In genomic region chr8:120040861-120041260, GRCm38 (mm10) we compare ENCODE assay signal across 8 mouse cellular contexts. TPM values are rescaled to one million over a fixed set of nuclear protein-coding genes. Genes with fewer than 3 reads are reported as not detected.
DNase-seq lines count a peak whose midpoint lies in the region; ATAC-seq lines count a peak whose summit lies in the region.

No protein-coding gene starts in this region.

- H3K27me3 ChIP-seq in heart, embryonic 10.5 days (ENCODE audit: insufficient read depth, poor library complexity, severe bottlenecking): peaks cover 55% of the 10 kb centered on the region
- H3K27me3 ChIP-seq in intestine, embryonic 16.5 days (replicated peaks; ENCODE audit: control insufficient read depth, insufficient read depth, low read length): no peaks in the 10 kb centered on the region

- H3K4me3 ChIP-seq in heart, embryonic 10.5 days: no peak overlapping the region
- no peak overlapping the region for H3K4me3 ChIP-seq in intestine, embryonic 16.5 days (ENCODE audit: low read length)

- H3K4me1 ChIP-seq in heart, embryonic 10.5 days: peaks cover 58% of the 10 kb centered on the region
- H3K4me1 ChIP-seq in intestine, embryonic 16.5 days (ENCODE audit: control insufficient read depth, insufficient read depth, low read length): peaks cover 12% of the 10 kb centered on the region

- DNase-seq in right cerebral cortex, adult 2 months (ENCODE audit: low spot score in 2 of 2): peak; percentile 23 to 39
- no peak for DNase-seq in right cerebral cortex, postnatal 14 days
- peak; percentile 92 for DNase-seq in heart, embryonic 10.5 days (ENCODE audit: low spot score)
- DNase-seq in layer of hippocampus, adult 9-10 months (ENCODE audit: low spot score): peak; percentile 24
- DNase-seq in cerebellum, postnatal 14 days: no peak
- no peak for DNase-seq in embryo, embryonic 9.5 days (ENCODE audit: extremely low spot score)

- no peak overlapping the region for H3K4me2 ChIP-seq in intestine, embryonic 16.5 days (ENCODE audit: low read depth, low read length)

- H3K9me3 ChIP-seq in heart, embryonic 10.5 days: no peaks in the 10 kb centered on the region
- no peaks in the 10 kb centered on the region for H3K9me3 ChIP-seq in intestine, embryonic 16.5 days (ENCODE audit: control insufficient read depth, low read length)

- H3K36me3 ChIP-seq in heart, embryonic 10.5 days: no peaks in the 10 kb centered on the region
- H3K36me3 ChIP-seq in intestine, embryonic 16.5 days (ENCODE audit: control insufficient read depth, insufficient read depth, low read length): no peaks in the 10 kb centered on the region

- no peak overlapping the region for H3K9ac ChIP-seq in intestine, embryonic 16.5 days (ENCODE audit: low read depth, low read length)

- ATAC-seq in megakaryocyte progenitor cell, adult 5-6 weeks (replicated peaks; ENCODE audit: poor library complexity): peak; percentile 79
- no peak for ATAC-seq in intestine, embryonic 16.5 days

- no peak overlapping the region; the same call in 1 of the 2 replicates for H3K27ac ChIP-seq in heart, embryonic 10.5 days
- H3K27ac ChIP-seq in intestine, embryonic 16.5 days (ENCODE audit: low read length): no peak overlapping the region

- WGBS in heart, embryonic 10.5 days: 9% methylated on average over 1 of the region's 1 CpGs
- 78% methylated on average over 1 of the region's 1 CpGs for WGBS in intestine, embryonic 16.5 days

RNA-seq across cellular contexts. Expression of gene Crispld2, which starts 48.6 kb away (rescaled TPM):
- polyA plus RNA-seq in heart, embryonic 10.5 days (2016; fragmentation: Nextera tagmentation; extraction: Ambion mirVana): 3.2 and 9.7 TPM in 2 replicates
- 0.49 and 0.54 TPM in 2 replicates for total RNA-seq in megakaryocyte progenitor cell, adult 5-6 weeks (2015)
- total RNA-seq in megakaryocyte progenitor cell, adult 5-6 weeks (2017): 0.51 and 0.92 TPM in 2 replicates
- 20.8 and 23.1 TPM in 2 replicates for polyA plus RNA-seq in intestine, embryonic 16.5 days (2015; fragmentation: Nextera tagmentation; extraction: Ambion mirVana)

Comparison
In these comparisons a context has a peak if more than half of its experiments do, and no peak if none do; other contexts are left out.
1. DNase-seq: peak in right cerebral cortex, adult 2 months (2 of 2), heart, embryonic 10.5 days (single experiment) and layer of hippocampus, adult 9-10 months (single experiment); none in right cerebral cortex, postnatal 14 days (single experiment), cerebellum, postnatal 14 days (0 of 2) and embryo, embryonic 9.5 days (single experiment).